In the genomic region with DNA sequence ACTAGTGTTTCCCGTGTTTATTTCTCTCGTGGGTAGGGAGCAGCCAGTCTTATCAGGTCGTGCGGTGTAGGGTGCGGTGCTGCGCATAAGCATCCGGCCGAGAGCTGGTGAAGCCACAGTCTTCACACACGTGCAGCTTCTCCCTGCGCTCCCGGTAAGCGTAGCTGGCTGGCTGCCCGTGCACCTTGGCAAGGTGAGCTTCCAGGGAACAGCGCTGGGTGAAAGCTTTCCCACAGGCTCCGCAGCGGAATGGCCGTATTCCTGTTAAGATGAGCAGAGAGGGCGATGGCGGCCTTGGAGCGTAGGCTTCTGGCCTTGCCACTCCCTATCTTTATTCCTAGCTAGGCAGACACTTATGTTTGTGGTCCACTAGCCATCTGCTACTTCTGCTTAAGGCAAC, we compare ENCODE assay signal across 8 mouse cellular contexts. TPM values are rescaled to one million over a fixed set of nuclear protein-coding genes. Genes with fewer than 3 reads are reported as not detected.
DNase-seq lines count a peak whose midpoint lies in the region; ATAC-seq lines count a peak whose summit lies in the region.

No protein-coding gene starts in this region.

- DNase-seq in heart, adult 11 months = peak; percentile 90
- DNase-seq in heart, postnatal 25 days (ENCODE audit: low spot score) = no peak
- peak; percentile 32 for DNase-seq in thymus, postnatal 4 days
- DNase-seq in thymus, postnatal 25 days = no peak
- no peak for DNase-seq in ovary, postnatal 14 days (ENCODE audit: low spot score)

- peak overlapping the region; percentile 73 for H3K4me2 ChIP-seq in kidney, embryonic 14.5 days (replicated peaks; ENCODE audit: low read depth, low read length)
- peak overlapping the region; percentile 64 for H3K4me2 ChIP-seq in neural tube, embryonic 12.5 days (replicated peaks)

- H3K4me3 ChIP-seq in kidney, embryonic 14.5 days (ENCODE audit: low read length) = peak overlapping the region; percentile 82; the same call in 1 of the 2 replicates
- 0 out of 2 replicates have a peak overlapping the region, but pooled peaks have one; percentile 59 for H3K4me3 ChIP-seq in neural tube, embryonic 12.5 days

- no peaks in the 10 kb centered on the region for H3K9me3 ChIP-seq in kidney, embryonic 14.5 days (ENCODE audit: control insufficient read depth, low read length)
- no peaks in the 10 kb centered on the region for H3K9me3 ChIP-seq in neural tube, embryonic 12.5 days

- 92% methylated on average over 20 of the region's 20 CpGs for WGBS in kidney, embryonic 14.5 days
- WGBS in neural tube, embryonic 12.5 days = 89% methylated on average over 20 of the region's 20 CpGs

- H3K27ac ChIP-seq in kidney, embryonic 14.5 days (ENCODE audit: low read depth, low read length) = no peak overlapping the region
- H3K27ac ChIP-seq in neural tube, embryonic 12.5 days = no peak overlapping the region

- H3K9ac ChIP-seq in kidney, embryonic 14.5 days (ENCODE audit: low read depth, low read length) = no peak overlapping the region
- H3K9ac ChIP-seq in neural tube, embryonic 12.5 days = peak overlapping the region; percentile 22; the same call in 1 of the 2 replicates

- H3K36me3 ChIP-seq in kidney, embryonic 14.5 days (ENCODE audit: control insufficient read depth, insufficient read depth, low read length) = peaks cover 24% of the 10 kb centered on the region; the same call in 1 of the 2 replicates
- H3K36me3 ChIP-seq in neural tube, embryonic 12.5 days = peaks cover 24% of the 10 kb centered on the region

- intact Hi-C loops in heart, postnatal 25 days (cut with DNase I) = no loop called here

- no peak for ATAC-seq in kidney, embryonic 14.5 days (ENCODE audit: low FRiP score, low TSS enrichment)
- no peak for ATAC-seq in neural tube, embryonic 12.5 days (ENCODE audit: low FRiP score, low read depth)
- ATAC-seq in frontal cortex, adult (ENCODE audit: low TSS enrichment) = no peak

- no peaks in the 10 kb centered on the region for H3K27me3 ChIP-seq in kidney, embryonic 14.5 days (ENCODE audit: control insufficient read depth, insufficient read depth, low read length)
- no peaks in the 10 kb centered on the region for H3K27me3 ChIP-seq in neural tube, embryonic 12.5 days (replicated peaks)

- H3K4me1 ChIP-seq in kidney, embryonic 14.5 days (ENCODE audit: control insufficient read depth, insufficient read depth, low read length) = peaks cover 17% of the 10 kb centered on the region
- H3K4me1 ChIP-seq in neural tube, embryonic 12.5 days = peaks cover 20% of the 10 kb centered on the region

RNA-seq across cellular contexts. Expression of gene Tbcb, which starts 1.3 kb away (rescaled TPM):
- total RNA-seq in heart, postnatal 25 days (2021) = 10 to 100 TPM; 54.1 to 56.7 TPM
- polyA plus RNA-seq in kidney, embryonic 14.5 days (2014; fragmentation: Nextera tagmentation; extraction: Ambion mirVana) = 174 and 199 TPM in 2 replicates
- 292 and 299 TPM in 2 replicates for polyA plus RNA-seq in neural tube, embryonic 12.5 days (2016; fragmentation: Nextera tagmentation; extraction: Ambion mirVana)

RNA-seq across cellular contexts. Expression of gene Polr2i, which starts 1.6 kb away (rescaled TPM):
- total RNA-seq in heart, postnatal 25 days (2021) = 10 to 100 TPM; 54.6 to 56.6 TPM
- polyA plus RNA-seq in kidney, embryonic 14.5 days (2014; fragmentation: Nextera tagmentation; extraction: Ambion mirVana) = 173 and 268 TPM in 2 replicates
- polyA plus RNA-seq in neural tube, embryonic 12.5 days (2016; fragmentation: Nextera tagmentation; extraction: Ambion mirVana) = 156 and 166 TPM in 2 replicates

RNA-seq across cellular contexts. Expression of gene Ovol3, which starts 2.1 kb away (rescaled TPM):
- total RNA-seq in heart, postnatal 25 days (2021) = not detected
- not detected in 2 replicates for polyA plus RNA-seq in kidney, embryonic 14.5 days (2014; fragmentation: Nextera tagmentation; extraction: Ambion mirVana)
- polyA plus RNA-seq in neural tube, embryonic 12.5 days (2016; fragmentation: Nextera tagmentation; extraction: Ambion mirVana) = not detected in 2 replicates

RNA-seq across cellular contexts. Expression of gene Capns1, which starts 34.8 kb away (rescaled TPM):
- 100 to 1,000 TPM; 270 to 283 TPM for total RNA-seq in heart, postnatal 25 days (2021)
- 83.1 and 120 TPM in 2 replicates for polyA plus RNA-seq in kidney, embryonic 14.5 days (2014; fragmentation: Nextera tagmentation; extraction: Ambion mirVana)
- 73.3 and 78.3 TPM in 2 replicates for polyA plus RNA-seq in neural tube, embryonic 12.5 days (2016; fragmentation: Nextera tagmentation; extraction: Ambion mirVana)

RNA-seq across cellular contexts. Expression of gene Thap8, which starts 46.5 kb away (rescaled TPM):
- total RNA-seq in heart, postnatal 25 days (2021) = not detected
- polyA plus RNA-seq in kidney, embryonic 14.5 days (2014; fragmentation: Nextera tagmentation; extraction: Ambion mirVana) = 0.22 and 0.43 TPM in 2 replicates
- polyA plus RNA-seq in neural tube, embryonic 12.5 days (2016; fragmentation: Nextera tagmentation; extraction: Ambion mirVana) = 0.52 and 0.78 TPM in 2 replicates

Comparison
In these comparisons a context has a peak if more than half of its experiments do, and no peak if none do; other contexts are left out.
1. DNase-seq: peak in heart, adult 11 months (single experiment) and thymus, postnatal 4 days (single experiment); none in heart, postnatal 25 days (single experiment), thymus, postnatal 25 days (single experiment) and ovary, postnatal 14 days (single experiment).